Mouse (Mus musculus): Measurements from ENCODE around the gene Kcnk12. TPM values are rescaled to one million over a fixed set of nuclear protein-coding genes. Genes with fewer than 3 reads are reported as not detected.

The Kcnk12 gene
- polyA plus RNA-seq, 1 experiment from 2014 or later, result 0.09 TPM

- no peaks in the 10 kb centered on the region for H3K4me1 ChIP-seq
- H3K27me3 ChIP-seq, result no peaks in the 10 kb centered on the region
- H3K36me3 ChIP-seq (replicated peaks), result no peaks in the 10 kb centered on the region
- H3K9ac ChIP-seq, result no peak overlapping the region
- 93% methylated on average over 5 of the region's 5 CpGs for WGBS
- no peak overlapping the region for H3K4me2 ChIP-seq
- no peak overlapping the region for H3K4me3 ChIP-seq (replicated peaks)
- H3K27ac ChIP-seq, result no peak overlapping the region
- ATAC-seq (ENCODE audit: low FRiP score), result no peak
- H3K9me3 ChIP-seq, result no peaks in the 10 kb centered on the region
These were observed 16.6 kb downstream of the Kcnk12 start for GRCm38 (mm10) chr17:87781244-87781643.

- Histone ChIP-seq H3K4me3 (replicated peaks) (no peak overlapping the region), H3K4me2 (no peak overlapping the region), H3K9ac (no peak overlapping the region), H3K9me3 (no peaks in the 10 kb centered on the region), H3K36me3 (replicated peaks) (no peaks in the 10 kb centered on the region), H3K4me1 (no peaks in the 10 kb centered on the region), H3K27ac (no peak overlapping the region), H3K27me3 (no peaks in the 10 kb centered on the region)
- ATAC-seq (ENCODE audit: low FRiP score), result no peak
- WGBS, result 58% methylated on average over 2 of the region's 2 CpGs
These were observed 17.6 kb downstream of the Kcnk12 start for GRCm38 (mm10) chr17:87780164-87780563.

GRCm38 (mm10) chr17:87774982-87775381 is 22.8 kb downstream of the Kcnk12 start:
- Histone ChIP-seq H3K9ac (no peak overlapping the region), H3K36me3 (replicated peaks) (no peaks in the 10 kb centered on the region), H3K4me3 (replicated peaks) (no peak overlapping the region), H3K27ac (no peak overlapping the region), H3K9me3 (no peaks in the 10 kb centered on the region), H3K4me1 (no peaks in the 10 kb centered on the region), H3K4me2 (no peak overlapping the region), H3K27me3 (no peaks in the 10 kb centered on the region)
- 88% methylated on average over 8 of the region's 8 CpGs for WGBS
- ATAC-seq (ENCODE audit: low FRiP score), result no peak

- Histone ChIP-seq H3K36me3 (replicated peaks) (no peaks in the 10 kb centered on the region), H3K27ac (no peak overlapping the region), H3K27me3 (no peaks in the 10 kb centered on the region), H3K4me2 (no peak overlapping the region), H3K9ac (no peak overlapping the region), H3K9me3 (no peaks in the 10 kb centered on the region), H3K4me1 (no peaks in the 10 kb centered on the region), H3K4me3 (replicated peaks) (no peak overlapping the region)
- WGBS, result 82% methylated on average over 3 of the region's 3 CpGs
- no peak for ATAC-seq (ENCODE audit: low FRiP score)
These were observed 24.6 kb downstream of the Kcnk12 start for GRCm38 (mm10) chr17:87773175-87773574.

GRCm38 (mm10) chr17:87770766-87771165 is 27.0 kb downstream of the Kcnk12 start:
- H3K36me3 ChIP-seq (replicated peaks), result no peaks in the 10 kb centered on the region
- no peak overlapping the region for H3K4me3 ChIP-seq (replicated peaks)
- no peaks in the 10 kb centered on the region for H3K4me1 ChIP-seq
- no peak for ATAC-seq (ENCODE audit: low FRiP score)
- H3K27me3 ChIP-seq, result no peaks in the 10 kb centered on the region
- no peak overlapping the region for H3K27ac ChIP-seq
- H3K9ac ChIP-seq, result no peak overlapping the region
- WGBS, result 60% methylated on average over 5 of the region's 5 CpGs
- no peaks in the 10 kb centered on the region for H3K9me3 ChIP-seq
- H3K4me2 ChIP-seq, result no peak overlapping the region

GRCm38 (mm10) chr17:87766888-87767287 is 30.9 kb downstream of the Kcnk12 start:
- no peak overlapping the region for H3K9ac ChIP-seq

GRCm38 (mm10) chr17:87765031-87765430 is 32.8 kb downstream of the Kcnk12 start:
- no peak overlapping the region for H3K27ac ChIP-seq
- no peak overlapping the region for H3K4me2 ChIP-seq
- no peak overlapping the region for H3K9ac ChIP-seq
- H3K4me3 ChIP-seq (replicated peaks), result no peak overlapping the region
- no peaks in the 10 kb centered on the region for H3K9me3 ChIP-seq
- no peaks in the 10 kb centered on the region for H3K4me1 ChIP-seq
- WGBS, result 95% methylated on average over 11 of the region's 11 CpGs
- ATAC-seq (ENCODE audit: low FRiP score), result no peak
- no peaks in the 10 kb centered on the region for H3K27me3 ChIP-seq
- H3K36me3 ChIP-seq (replicated peaks), result no peaks in the 10 kb centered on the region

More at GRCm38 (mm10) chr17:87766888-87767287, 30.9 kb downstream of the Kcnk12 start:
- ATAC-seq (ENCODE audit: low FRiP score), result no peak
- Histone ChIP-seq H3K4me3 (replicated peaks) (no peak overlapping the region), H3K27me3 (no peaks in the 10 kb centered on the region), H3K4me1 (no peaks in the 10 kb centered on the region), H3K9me3 (no peaks in the 10 kb centered on the region), H3K36me3 (replicated peaks) (no peaks in the 10 kb centered on the region), H3K27ac (no peak overlapping the region), H3K4me2 (no peak overlapping the region)
- WGBS, result 88% methylated on average over 6 of the region's 6 CpGs

GRCm38 (mm10) chr17:87763146-87763545 is 34.6 kb downstream of the Kcnk12 start:
- Histone ChIP-seq H3K27me3 (no peaks in the 10 kb centered on the region), H3K27ac (no peak overlapping the region), H3K4me2 (no peak overlapping the region), H3K9ac (no peak overlapping the region), H3K4me1 (no peaks in the 10 kb centered on the region), H3K9me3 (no peaks in the 10 kb centered on the region), H3K36me3 (replicated peaks) (no peaks in the 10 kb centered on the region), H3K4me3 (replicated peaks) (no peak overlapping the region)
- ATAC-seq (ENCODE audit: low FRiP score), result no peak
- WGBS, result 30% methylated on average over 7 of the region's 7 CpGs

- 91% methylated on average over 4 of the region's 4 CpGs for WGBS
- no peak overlapping the region for H3K4me3 ChIP-seq (replicated peaks)
- H3K27me3 ChIP-seq, result no peaks in the 10 kb centered on the region
- H3K4me1 ChIP-seq, result no peaks in the 10 kb centered on the region
- no peaks in the 10 kb centered on the region for H3K9me3 ChIP-seq
- H3K9ac ChIP-seq, result no peak overlapping the region
- H3K27ac ChIP-seq, result no peak overlapping the region
- H3K4me2 ChIP-seq, result no peak overlapping the region
- ATAC-seq (ENCODE audit: low FRiP score), result no peak
- H3K36me3 ChIP-seq (replicated peaks), result no peaks in the 10 kb centered on the region
These were observed 37.5 kb downstream of the Kcnk12 start for GRCm38 (mm10) chr17:87760315-87760714.

- Histone ChIP-seq H3K4me3 (replicated peaks) (peak overlapping the region; percentile 60), H3K36me3 (replicated peaks) (no peaks in the 10 kb centered on the region), H3K4me2 (peak overlapping the region; percentile 96), H3K9ac (peak overlapping the region; percentile 64), H3K9me3 (0 out of 2 replicates have a peak, but pooled peaks cover 4% of the 10 kb centered on the region), H3K4me1 (peaks cover 38% of the 10 kb centered on the region), H3K27me3 (peaks cover 62% of the 10 kb centered on the region), H3K27ac (peak overlapping the region; percentile 78)
- ATAC-seq (ENCODE audit: low FRiP score), result peak; percentile 80
- 3% methylated on average over 100 of the region's 101 CpGs for WGBS
These were observed 51.6 kb downstream of the Kcnk12 start for GRCm38 (mm10) chr17:87745926-87746888.

GRCm38 (mm10) chr17:87744985-87745925 is 52.5 kb downstream of the Kcnk12 start:
- H3K4me1 ChIP-seq, result peaks cover 38% of the 10 kb centered on the region
- H3K36me3 ChIP-seq (replicated peaks), result no peaks in the 10 kb centered on the region
- H3K27ac ChIP-seq, result peak overlapping the region; percentile 78
- peak overlapping the region; percentile 96 for H3K4me2 ChIP-seq
- H3K4me3 ChIP-seq (replicated peaks), result peak overlapping the region; percentile 60
- WGBS, result 10% methylated on average over 32 of the region's 32 CpGs
- H3K9me3 ChIP-seq, result 0 out of 2 replicates have a peak, but pooled peaks cover 4% of the 10 kb centered on the region
- ATAC-seq (ENCODE audit: low FRiP score), result peak; percentile 74
- peak overlapping the region; percentile 64 for H3K9ac ChIP-seq
- H3K27me3 ChIP-seq, result peaks cover 62% of the 10 kb centered on the region

- no peak overlapping the region for H3K9ac ChIP-seq
- WGBS, result 46% methylated on average over 1 of the region's 1 CpGs
- peaks cover 24% of the 10 kb centered on the region for H3K27me3 ChIP-seq
- no peak overlapping the region for H3K4me3 ChIP-seq (replicated peaks)
- no peak for ATAC-seq (ENCODE audit: low FRiP score)
- H3K27ac ChIP-seq, result no peak overlapping the region
- no peaks in the 10 kb centered on the region for H3K9me3 ChIP-seq
- H3K4me1 ChIP-seq, result peaks cover 18% of the 10 kb centered on the region
- no peak overlapping the region for H3K4me2 ChIP-seq
- H3K36me3 ChIP-seq (replicated peaks), result no peaks in the 10 kb centered on the region
These were observed 58.0 kb downstream of the Kcnk12 start for GRCm38 (mm10) chr17:87739835-87740234.

Data from forebrain, embryonic 12.5 days (tissue).